Mouse (Mus musculus) myocyte (in vitro differentiated cells): ENCODE measurements around the gene Galnt6. TPM values are rescaled to one million over a fixed set of nuclear protein-coding genes. Genes with fewer than 3 reads are reported as not detected.

Experiments
- H3K27me3 ChIP-seq: one replicate; pipeline ENCODE4 v1.6.1; 2011; ENCODE audit not compliant: control insufficient read depth, insufficient read depth, insufficient read length
- H3K36me3 ChIP-seq: one replicate; pipeline ENCODE4 v1.6.1; 2011; ENCODE audit not compliant: control insufficient read depth, insufficient read depth
- H3K4me2 ChIP-seq: one replicate; pipeline ENCODE4 v1.6.1; 2011; ENCODE audit warnings: low read depth, control low read depth
- H3K4me3 ChIP-seq: one replicate; pipeline ENCODE4 v1.5.1; 2011; ENCODE audit warnings: mild to moderate bottlenecking, control low read depth, moderate library complexity
- H3K79me2 ChIP-seq: one replicate; pipeline ENCODE4 v1.6.1; 2011; ENCODE audit not compliant: control insufficient read depth, insufficient read depth
- H3ac ChIP-seq: one replicate; pipeline ENCODE4 v1.6.1; 2011; ENCODE audit not compliant: control insufficient read depth, insufficient read length
- CEBPB ChIP-seq: IDR thresholded peaks from 2 replicates; pipeline ENCODE4 v1.6.1; 2011; ENCODE audit warnings: mild to moderate bottlenecking, moderate library complexity; ENCODE audit not compliant: poor library complexity, insufficient read depth, severe bottlenecking
- E2F4 ChIP-seq: IDR thresholded peaks from one replicate; pipeline ENCODE4 v1.6.1; 2011; ENCODE audit warnings: mild to moderate bottlenecking, control low read depth, moderate library complexity; ENCODE audit not compliant: insufficient read depth
- MAX ChIP-seq: IDR thresholded peaks from one replicate; pipeline ENCODE4 v1.6.1; 2011; ENCODE audit warnings: low read depth, mild to moderate bottlenecking, control low read depth
- MYOD1 ChIP-seq, 3 experiments: IDR thresholded peaks; one replicate each; pipeline ENCODE4 v1.6.1; 2011; ENCODE audit warnings: control low read depth in 2 of 3, low read depth in 2 of 3, mild to moderate bottlenecking in 2 of 3, moderate library complexity in 1 of 3; ENCODE audit not compliant: insufficient read length in 2 of 3, control insufficient read depth in 1 of 3
- MYOG ChIP-seq, 3 experiments: IDR thresholded peaks; one replicate each; pipeline ENCODE4 v1.6.1; 2011; ENCODE audit warnings: control low read depth in 2 of 3, low read depth in 2 of 3, mild to moderate bottlenecking in 2 of 3; ENCODE audit not compliant: insufficient read length in 2 of 3, control insufficient read depth in 1 of 3, insufficient read depth in 1 of 3
- POLR2A ChIP-seq: IDR thresholded peaks from one replicate; pipeline ENCODE4 v1.6.1; 2011; ENCODE audit warnings: low read depth, mild to moderate bottlenecking, control low read depth, moderate library complexity; ENCODE audit not compliant: insufficient read length
- POLR2AphosphoS2 ChIP-seq: IDR thresholded peaks from one replicate; pipeline ENCODE4 v1.6.1; 2011; ENCODE audit warnings: low read depth, control low read depth; ENCODE audit not compliant: insufficient read length
- REST ChIP-seq: IDR thresholded peaks from one replicate; pipeline ENCODE4 v1.6.1; 2011; ENCODE audit warnings: mild to moderate bottlenecking, control low read depth, moderate library complexity; ENCODE audit not compliant: insufficient read depth, insufficient read length
- SRF ChIP-seq: IDR thresholded peaks from one replicate; pipeline ENCODE4 v1.6.1; 2011; ENCODE audit warnings: low read depth; ENCODE audit not compliant: control insufficient read depth, insufficient read length
- TCF12 ChIP-seq: IDR thresholded peaks from one replicate; pipeline ENCODE4 v1.6.1; 2011; ENCODE audit warnings: mild to moderate bottlenecking, control low read depth; ENCODE audit not compliant: poor library complexity, insufficient read depth, severe bottlenecking
- TCF3 ChIP-seq: IDR thresholded peaks from one replicate; pipeline ENCODE4 v1.6.1; 2011; ENCODE audit warnings: low read depth, control low read depth; ENCODE audit not compliant: insufficient read length
- USF1 ChIP-seq: IDR thresholded peaks from one replicate; pipeline ENCODE4 v1.6.1; 2011; ENCODE audit warnings: low read depth, mild to moderate bottlenecking, control low read depth, moderate library complexity
- polyA plus RNA-seq: library from polyadenylated mRNA; unstranded; fragments of >200 nt; fragmentation: generic; extraction: Trizol; gene quantifications from one replicate; pipeline ENCODE4 v1.2.1, GENCODE M21; 2012; ENCODE audit warnings: missing spikeins

The Galnt6 gene
- polyA plus RNA-seq, 1 experiment, result 26.0 TPM

DNA sequence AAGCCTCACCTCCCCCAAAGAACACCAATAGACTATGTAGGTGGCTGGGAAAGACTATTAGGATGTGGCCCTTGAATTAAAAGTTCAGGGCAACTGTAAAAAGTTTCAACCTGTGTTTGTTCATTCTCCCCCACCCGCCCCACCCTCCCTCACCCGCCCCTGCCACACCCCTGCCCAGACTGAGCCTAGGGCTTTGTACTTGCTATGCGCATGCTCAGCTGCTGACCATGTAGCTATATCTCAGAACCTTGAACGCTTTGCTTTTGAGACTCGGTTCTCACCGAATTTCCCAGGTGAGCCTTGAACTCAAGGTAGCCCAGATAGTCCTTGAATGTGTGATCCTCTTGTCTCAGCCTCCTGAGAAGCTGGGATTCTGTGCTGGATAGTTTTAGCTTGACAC lies 27.3 kb downstream of the Galnt6 start:
- no peak overlapping the region for H3K4me2 ChIP-seq
- no peaks in the 10 kb centered on the region for H3K36me3 ChIP-seq
- H3ac ChIP-seq, result no peak overlapping the region
- no peak for TF ChIP-seq REST
- TF ChIP-seq MYOG (IDR thresholded peaks at IDR 0.05; ENCODE audit: control insufficient read depth in 1 of 3, insufficient read depth in 1 of 3, insufficient read length in 2 of 3, low read depth in 2 of 3), result no peak
- no peak for TF ChIP-seq TCF3
- TF ChIP-seq E2F4, result no peak
- no peak for TF ChIP-seq TCF12
- TF ChIP-seq CEBPB, result no peak
- no peak for TF ChIP-seq USF1
- no peak for TF ChIP-seq POLR2AphosphoS2
- TF ChIP-seq MYOD1 (IDR thresholded peaks at IDR 0.05; ENCODE audit: control insufficient read depth in 1 of 3, insufficient read length in 2 of 3, low read depth in 2 of 3), result no peak
- no peak for TF ChIP-seq SRF
- no peak for TF ChIP-seq POLR2A
- no peak for TF ChIP-seq MAX
- H3K27me3 ChIP-seq, result no peaks in the 10 kb centered on the region
- H3K79me2 ChIP-seq, result no peaks in the 10 kb centered on the region
- no peak overlapping the region for H3K4me3 ChIP-seq

DNA sequence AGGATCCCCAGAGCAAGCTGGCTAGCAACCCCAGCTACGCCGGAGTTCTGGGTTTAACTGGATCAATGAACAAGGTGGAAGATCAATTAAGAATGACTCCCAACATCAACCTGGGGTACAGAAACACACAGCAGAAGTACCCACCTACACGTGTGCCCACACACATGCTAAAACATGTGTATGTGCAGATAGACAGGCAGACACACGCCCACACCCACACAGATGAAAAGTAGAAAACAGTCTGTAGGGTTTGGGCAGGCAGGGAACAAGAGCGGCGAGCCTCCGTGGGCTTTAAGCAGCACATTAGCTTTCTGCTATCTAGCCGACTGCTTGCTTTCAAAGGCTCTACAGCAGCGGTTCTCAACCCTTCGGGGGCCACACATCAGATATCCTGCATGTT lies 28.1 kb downstream of the Galnt6 start:
- Histone ChIP-seq H3K27me3 (no peaks in the 10 kb centered on the region), H3K4me2 (no peak overlapping the region), H3K36me3 (no peaks in the 10 kb centered on the region), H3ac (no peak overlapping the region), H3K79me2 (no peaks in the 10 kb centered on the region), H3K4me3 (no peak overlapping the region)
- TF ChIP-seq MAX (no peak), CEBPB (no peak), TCF12 (no peak), POLR2AphosphoS2 (no peak), MYOG (IDR thresholded peaks at IDR 0.05; ENCODE audit: control insufficient read depth in 1 of 3, insufficient read depth in 1 of 3, insufficient read length in 2 of 3, low read depth in 2 of 3) (no peak)

DNA sequence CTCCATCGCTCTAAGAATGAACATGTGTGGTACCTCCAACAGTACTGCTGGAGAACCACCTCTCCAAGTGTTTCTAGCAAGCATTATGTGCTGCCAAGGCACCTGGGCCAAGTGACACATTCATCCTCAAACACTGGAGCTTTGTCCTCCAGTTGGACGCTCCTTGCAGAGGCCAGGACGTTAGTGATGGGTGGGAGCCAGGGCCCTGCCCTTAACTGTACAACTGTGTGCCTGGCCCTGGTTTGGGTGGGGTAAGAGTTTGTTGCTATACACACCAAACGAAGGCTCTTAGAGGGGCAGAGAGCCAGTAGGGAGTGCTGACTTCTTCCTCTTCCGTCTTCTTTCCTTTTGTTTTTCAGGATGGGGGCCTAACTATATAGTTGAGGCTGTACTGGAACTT lies 28.8 kb downstream of the Galnt6 start:
- Histone ChIP-seq H3K36me3 (no peaks in the 10 kb centered on the region), H3K27me3 (no peaks in the 10 kb centered on the region), H3K4me3 (no peak overlapping the region), H3K4me2 (no peak overlapping the region), H3K79me2 (no peaks in the 10 kb centered on the region), H3ac (no peak overlapping the region)
- no peak for TF ChIP-seq TCF12

DNA sequence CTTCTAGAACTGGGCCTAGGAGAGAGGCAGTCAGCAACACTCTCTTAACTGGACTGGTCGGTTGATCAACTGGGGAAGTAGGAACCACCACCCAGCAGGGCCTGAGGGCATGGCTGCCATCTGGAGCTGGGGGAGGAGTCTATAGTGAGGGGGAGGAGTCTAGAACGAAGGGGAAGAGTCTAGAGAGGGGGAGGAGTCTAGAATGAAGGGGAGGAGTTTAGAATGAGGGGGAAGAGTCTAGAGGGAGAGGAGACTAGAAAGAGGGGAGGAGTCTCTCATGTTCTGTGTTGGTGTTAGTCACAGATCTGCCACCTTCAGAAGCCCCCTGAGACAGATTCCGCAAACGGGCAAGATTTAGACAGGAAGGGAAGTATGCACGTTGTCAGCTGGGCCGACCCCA lies 29.8 kb downstream of the Galnt6 start:
- no peak overlapping the region for H3K4me3 ChIP-seq
- H3K4me2 ChIP-seq, result no peak overlapping the region
- no peak overlapping the region for H3ac ChIP-seq
- H3K27me3 ChIP-seq, result no peaks in the 10 kb centered on the region
- no peaks in the 10 kb centered on the region for H3K79me2 ChIP-seq
- H3K36me3 ChIP-seq, result no peaks in the 10 kb centered on the region
- TF ChIP-seq CEBPB, result no peak
- TF ChIP-seq REST, result no peak
- TF ChIP-seq TCF12, result no peak
- no peak for TF ChIP-seq E2F4
- no peak for TF ChIP-seq MYOG (IDR thresholded peaks at IDR 0.05; ENCODE audit: control insufficient read depth in 1 of 3, insufficient read depth in 1 of 3, insufficient read length in 2 of 3, low read depth in 2 of 3)
- no peak for TF ChIP-seq MAX
- no peak for TF ChIP-seq TCF3
- TF ChIP-seq SRF, result no peak
- TF ChIP-seq POLR2AphosphoS2, result no peak
- TF ChIP-seq MYOD1 (IDR thresholded peaks at IDR 0.05; ENCODE audit: control insufficient read depth in 1 of 3, insufficient read length in 2 of 3, low read depth in 2 of 3), result no peak
- TF ChIP-seq POLR2A, result no peak
- TF ChIP-seq USF1, result no peak

DNA sequence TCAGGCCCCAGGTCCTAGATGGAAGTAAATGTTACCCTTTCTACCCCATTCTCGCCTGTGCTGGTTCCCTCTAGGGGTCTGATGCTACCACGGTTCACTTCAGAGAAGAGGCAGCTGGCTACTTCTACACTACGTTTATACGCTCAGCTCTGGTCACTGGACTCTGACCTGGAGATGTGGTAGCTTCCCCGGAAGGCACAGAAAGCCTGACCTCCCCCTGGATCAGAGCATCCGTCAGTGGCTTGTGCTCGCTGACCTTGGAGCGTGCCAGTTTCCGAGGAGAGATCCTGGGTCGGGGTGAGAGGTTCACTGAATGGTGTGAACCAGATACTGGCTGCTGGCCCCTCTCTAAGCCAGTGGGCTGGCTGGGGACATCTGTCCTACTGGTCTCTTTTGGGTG lies 31.1 kb downstream of the Galnt6 start:
- H3K4me3 ChIP-seq, result no peak overlapping the region
- TF ChIP-seq TCF3, result no peak
- no peak for TF ChIP-seq E2F4
- no peak for TF ChIP-seq CEBPB
- no peak for TF ChIP-seq MYOD1 (IDR thresholded peaks at IDR 0.05; ENCODE audit: control insufficient read depth in 1 of 3, insufficient read length in 2 of 3, low read depth in 2 of 3)
- TF ChIP-seq REST, result no peak
- TF ChIP-seq POLR2A, result no peak
- TF ChIP-seq USF1, result no peak
- no peak for TF ChIP-seq TCF12
- TF ChIP-seq MYOG (IDR thresholded peaks at IDR 0.05; ENCODE audit: control insufficient read depth in 1 of 3, insufficient read depth in 1 of 3, insufficient read length in 2 of 3, low read depth in 2 of 3), result no peak
- TF ChIP-seq MAX, result no peak
- TF ChIP-seq SRF, result no peak
- TF ChIP-seq POLR2AphosphoS2, result no peak
- no peaks in the 10 kb centered on the region for H3K27me3 ChIP-seq
- no peak overlapping the region for H3ac ChIP-seq
- no peak overlapping the region for H3K4me2 ChIP-seq
- H3K36me3 ChIP-seq, result no peaks in the 10 kb centered on the region
- H3K79me2 ChIP-seq, result no peaks in the 10 kb centered on the region
